Mouse (Mus musculus) naive thymus-derived CD4-positive, alpha-beta T cell, adult 2 months (primary cell): ENCODE measurements at regions not wholly inside any gene's neighbourhood (a gene's known extent, or its start where the extent isn't known, plus 50 kb on each side); places are given as distances from the start of the nearest gene placed in this dataset.

Experiments used
- DNase-seq: peaks from one replicate; pipeline ENCODE4 v3.0.0-alpha.2; 2011; ENCODE audit warnings: low read depth

DNA sequence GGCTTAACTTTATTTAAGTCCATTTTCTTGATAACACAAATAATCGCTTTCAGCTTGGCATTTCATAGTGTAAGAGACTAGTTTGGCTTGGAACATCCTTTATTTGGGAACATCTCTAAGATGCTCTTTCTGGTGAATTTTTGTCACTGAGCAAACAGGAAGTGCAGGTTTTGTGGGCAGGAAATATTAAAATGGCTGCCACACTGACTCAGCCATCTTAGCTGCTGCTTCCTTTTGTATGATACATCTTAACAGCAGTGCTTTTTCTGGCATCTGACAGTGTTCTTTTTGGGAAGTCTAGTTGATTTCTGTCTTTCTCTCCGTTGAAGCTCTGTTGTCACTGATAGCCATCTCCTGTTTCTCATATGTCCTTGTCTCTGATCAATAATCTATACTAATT lies 329.4 kb upstream of the Tet2 start:
- no peak for DNase-seq

DNA sequence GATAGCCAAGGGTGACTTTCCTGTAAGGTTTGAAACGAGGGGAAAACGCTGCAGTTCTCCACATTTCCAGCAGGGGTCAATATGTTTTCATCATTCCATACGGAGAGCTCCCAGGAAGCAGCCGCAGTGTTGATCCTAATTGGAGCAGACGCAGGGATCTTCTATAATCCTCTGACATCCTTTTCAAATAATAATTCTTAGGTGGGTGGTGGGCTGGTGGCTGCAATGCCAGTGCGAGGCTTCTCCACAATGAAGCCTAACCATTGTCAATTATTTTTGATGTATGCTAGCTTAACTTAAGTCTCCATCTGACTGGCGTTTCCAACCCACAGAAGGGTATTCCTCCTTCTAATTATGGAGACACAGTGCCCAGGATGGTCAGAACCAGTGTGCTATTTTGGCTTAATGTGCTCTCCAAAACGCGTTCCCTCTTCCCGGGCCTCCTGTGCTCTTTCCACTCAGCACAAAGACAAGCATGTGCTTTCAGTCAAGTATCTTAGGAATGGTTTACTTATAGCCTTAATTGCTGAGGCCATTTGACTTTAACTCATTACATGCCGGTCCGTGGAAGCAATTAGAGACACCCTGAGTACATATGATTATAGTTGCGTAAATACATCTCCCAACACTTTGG lies 331.6 kb upstream of the Tet2 start:
- DNase-seq = no peak

DNA sequence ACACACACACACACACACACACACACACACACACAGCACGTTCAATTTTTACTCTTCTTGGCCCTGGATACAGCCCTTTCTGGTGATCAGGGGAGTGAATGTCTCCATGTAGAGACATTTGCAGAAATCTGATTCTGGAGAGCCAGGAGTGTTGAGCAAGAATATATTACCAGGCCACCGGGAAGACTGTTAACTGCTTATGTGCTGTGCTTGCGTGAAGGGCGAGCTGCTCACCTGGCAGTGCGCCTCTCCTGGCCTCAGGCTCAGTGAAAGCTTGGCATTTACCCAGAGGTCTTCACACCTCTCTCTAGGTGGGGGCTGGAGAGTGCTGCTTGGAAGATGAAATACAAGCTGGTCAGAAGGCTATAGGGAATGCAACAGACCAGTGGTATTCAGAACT lies 332.4 kb upstream of the Tet2 start:
- DNase-seq = no peak

DNA sequence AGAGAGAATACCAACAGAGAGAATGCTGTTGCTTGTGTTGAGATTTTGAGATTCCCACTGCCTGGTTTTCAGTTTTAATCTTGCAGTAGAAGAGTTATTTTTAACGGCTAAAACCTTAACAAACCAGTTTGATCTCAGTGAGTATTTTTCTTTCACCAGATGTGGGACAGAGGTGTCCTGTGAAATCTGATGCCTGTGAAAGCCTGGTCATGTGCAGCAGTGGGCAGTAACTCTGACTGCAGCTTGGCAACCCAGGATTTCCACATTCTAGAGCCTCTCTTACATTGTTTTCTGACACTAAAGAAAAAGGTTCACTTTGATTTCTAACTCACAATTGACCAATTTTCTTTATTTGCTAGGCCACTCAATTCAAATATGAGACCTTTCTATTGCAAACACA lies 335.7 kb upstream of the Tet2 start:
- DNase-seq = no peak

DNA sequence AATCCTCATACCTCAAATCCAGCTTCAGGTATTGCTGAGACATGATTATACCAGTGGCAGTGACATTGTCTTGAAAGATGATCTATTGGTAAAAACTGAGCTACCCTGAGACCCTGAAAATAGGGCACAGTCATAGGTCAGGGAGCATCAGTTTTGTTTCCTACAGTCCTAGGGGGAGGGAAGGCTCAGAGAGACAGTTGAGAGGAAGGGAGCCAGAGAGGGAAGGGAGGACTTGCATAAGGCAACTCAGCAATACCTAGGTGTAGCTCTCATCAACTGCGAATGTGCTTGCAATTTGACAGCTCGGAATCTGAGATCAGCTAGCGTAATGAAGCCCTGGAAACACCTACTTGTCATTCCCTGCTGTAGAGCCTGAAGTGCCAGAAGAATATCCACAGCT lies 334.4 kb upstream of the Cxxc4 start:
- DNase-seq = no peak

DNA sequence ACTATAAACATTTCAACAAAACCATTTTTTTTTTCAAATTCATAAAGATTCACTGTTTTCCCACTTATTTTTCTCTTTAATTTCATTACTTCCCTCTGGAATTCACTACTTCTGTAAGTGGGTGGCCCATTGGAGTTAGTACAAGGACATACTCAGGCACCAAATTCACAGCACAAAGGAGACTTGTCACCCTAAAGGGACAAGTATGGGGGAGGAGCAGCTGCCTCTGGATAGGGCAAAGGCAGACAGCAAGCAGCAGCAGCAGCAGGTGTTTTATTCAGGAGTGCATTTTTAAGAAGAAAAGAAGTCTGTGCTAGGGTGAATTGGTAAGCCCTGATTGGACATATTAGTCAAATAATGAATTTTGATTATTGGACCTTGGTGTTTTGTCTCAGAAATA lies 314.1 kb upstream of the Cxxc4 start:
- DNase-seq = no peak

DNA sequence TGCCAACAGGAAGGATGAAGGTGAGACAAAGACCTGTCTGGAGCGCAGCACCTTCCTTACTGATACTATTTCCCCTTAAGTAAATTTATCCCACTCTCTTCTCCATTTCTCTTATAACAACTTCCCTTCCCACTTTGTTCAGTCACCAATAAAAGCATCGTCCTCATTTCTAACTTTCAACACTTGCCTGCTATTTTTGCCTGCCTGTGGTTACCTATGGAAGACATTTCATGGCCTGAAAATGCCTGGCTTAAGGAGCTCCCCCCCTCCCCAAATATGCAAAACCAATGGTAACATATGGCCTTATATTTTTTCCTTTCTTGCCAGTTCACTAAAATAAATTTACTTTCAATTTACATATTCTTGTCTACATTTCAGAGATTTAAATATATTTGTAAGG lies 271.0 kb upstream of the Cxxc4 start:
- DNase-seq = no peak

DNA sequence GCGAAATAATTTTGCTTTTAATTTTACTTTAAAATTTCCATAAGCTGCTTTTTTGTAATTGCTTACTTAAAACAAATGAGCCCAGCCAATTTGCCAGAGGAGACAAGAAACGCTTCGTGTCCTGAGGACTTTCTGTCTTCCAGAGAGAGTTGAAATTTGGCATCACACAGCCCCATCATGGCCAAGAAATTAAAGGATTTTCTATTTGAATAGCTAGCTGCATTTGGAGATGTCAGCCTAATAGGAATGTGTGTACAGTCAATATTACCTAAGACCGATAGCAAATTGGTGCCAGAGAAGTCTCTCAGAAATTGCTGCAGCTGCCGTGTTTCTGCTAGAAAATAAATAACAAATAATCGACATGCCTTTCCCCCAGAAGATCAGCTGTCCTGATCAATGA lies 268.1 kb upstream of the Cxxc4 start:
- DNase-seq = no peak

DNA sequence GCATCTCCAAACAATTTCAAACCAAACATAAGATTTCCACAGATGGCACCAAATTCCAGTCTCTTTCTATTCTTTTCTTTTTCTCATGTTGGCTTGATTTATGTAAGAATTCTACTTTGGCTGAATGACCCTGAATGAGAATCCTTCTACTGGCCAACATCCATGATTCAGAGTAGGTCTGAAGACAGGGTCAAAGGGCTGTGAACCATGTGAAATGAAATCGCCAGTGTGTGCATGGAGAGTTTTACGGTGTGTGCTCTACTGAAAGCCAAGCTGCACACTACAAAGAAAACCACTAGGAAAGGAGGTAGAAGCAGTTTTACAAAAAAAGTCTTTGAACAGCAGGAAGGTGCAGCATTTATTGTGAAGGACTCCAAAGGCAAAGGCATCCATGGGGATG lies 263.5 kb upstream of the Cxxc4 start:
- no peak for DNase-seq

DNA sequence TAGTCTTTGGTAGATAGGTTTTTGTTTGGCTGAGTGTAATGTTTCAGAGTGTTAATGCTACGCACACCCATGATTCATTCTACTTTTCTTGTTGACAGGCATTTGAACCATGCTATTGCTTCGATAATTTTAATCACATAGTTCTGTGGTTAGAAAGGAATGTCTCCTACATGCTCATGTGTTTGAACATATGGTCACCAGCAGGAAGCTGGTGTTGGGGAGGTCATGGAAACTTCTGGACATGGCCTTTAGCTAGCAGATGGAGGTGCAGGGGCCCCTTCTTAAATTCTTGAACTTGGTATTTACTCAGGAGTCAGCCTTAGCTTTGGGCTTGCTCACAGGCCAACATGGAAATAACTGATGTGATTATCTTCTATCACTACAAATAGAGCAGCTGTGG lies 248.6 kb upstream of the Cxxc4 start:
- DNase-seq = no peak

DNA sequence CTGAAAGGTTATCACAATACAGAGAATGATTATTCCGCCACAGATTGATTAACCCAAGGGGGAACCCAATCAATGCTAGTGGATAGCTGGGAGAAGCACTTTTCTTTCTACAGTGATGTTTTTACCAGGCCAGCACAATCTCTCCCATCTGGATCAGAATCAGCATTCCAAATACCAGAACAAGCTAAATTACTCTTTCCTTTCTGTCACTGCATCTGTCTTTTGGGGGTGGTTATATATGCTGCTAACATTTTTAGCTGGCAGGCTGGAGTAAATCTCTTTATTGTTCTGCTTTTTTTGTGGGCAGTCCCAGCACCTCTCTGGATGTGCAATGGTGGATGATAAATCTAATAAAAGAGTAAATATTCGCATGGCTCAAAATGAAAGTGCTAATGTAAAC lies 242.3 kb upstream of the Cxxc4 start:
- DNase-seq = no peak

DNA sequence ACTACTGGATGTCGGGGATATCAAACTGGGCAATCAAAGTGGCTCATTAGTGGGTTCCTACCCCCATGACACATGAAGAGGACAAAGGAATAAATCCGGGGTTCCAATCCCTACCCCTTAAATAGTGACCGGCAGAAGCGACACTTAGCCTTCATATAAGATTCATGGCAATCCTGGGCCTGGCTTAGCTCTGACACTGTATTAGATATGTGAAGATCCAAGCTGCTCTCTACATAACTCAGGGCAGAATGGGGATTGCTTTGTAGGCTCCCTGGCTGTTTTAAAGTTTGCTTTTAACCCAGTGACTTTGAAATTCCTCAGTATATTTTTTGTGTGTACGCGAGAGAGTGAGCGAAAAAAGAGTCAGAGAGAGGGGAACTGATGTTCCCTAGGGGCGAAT lies 236.3 kb upstream of the Cxxc4 start:
- DNase-seq = no peak

DNA sequence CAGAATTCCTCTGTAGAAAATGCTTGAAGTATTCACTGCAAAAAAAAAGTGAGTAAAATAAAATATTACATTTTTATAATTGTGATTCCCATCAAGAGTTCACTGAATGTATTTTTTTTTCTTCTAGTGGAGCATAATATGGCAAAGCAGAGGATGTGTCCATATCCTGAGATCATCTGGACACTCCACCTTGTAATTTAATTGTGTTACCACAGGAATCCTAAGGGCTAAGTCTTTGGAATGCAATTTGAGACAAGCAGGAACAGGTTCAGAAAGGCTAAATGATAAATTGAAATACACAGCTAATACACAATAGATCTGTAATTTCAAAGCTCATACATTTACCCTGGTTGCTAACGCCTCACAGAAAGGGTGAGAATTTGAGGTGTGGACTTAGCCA lies 235.7 kb upstream of the Cxxc4 start:
- no peak for DNase-seq

DNA sequence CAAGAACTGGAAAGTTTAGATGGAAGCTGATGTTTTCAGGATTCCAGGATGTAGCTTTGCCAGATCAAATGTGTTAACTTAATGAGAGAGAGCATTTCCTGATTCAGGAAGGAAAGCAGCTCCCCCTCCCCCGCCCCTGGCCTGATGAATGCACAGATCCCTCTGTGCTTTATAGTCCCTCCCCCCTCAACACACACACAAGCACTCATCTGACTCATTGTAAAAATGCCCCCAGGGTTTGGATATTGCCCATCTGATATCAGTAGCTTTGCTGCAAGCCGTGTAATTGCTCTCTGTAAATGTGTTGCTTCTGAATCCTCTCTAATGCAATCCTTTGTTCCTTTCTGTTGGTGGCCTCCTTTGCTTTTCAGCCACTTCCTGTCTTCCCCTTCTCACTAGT lies 221.5 kb upstream of the Cxxc4 start:
- no peak for DNase-seq

DNA sequence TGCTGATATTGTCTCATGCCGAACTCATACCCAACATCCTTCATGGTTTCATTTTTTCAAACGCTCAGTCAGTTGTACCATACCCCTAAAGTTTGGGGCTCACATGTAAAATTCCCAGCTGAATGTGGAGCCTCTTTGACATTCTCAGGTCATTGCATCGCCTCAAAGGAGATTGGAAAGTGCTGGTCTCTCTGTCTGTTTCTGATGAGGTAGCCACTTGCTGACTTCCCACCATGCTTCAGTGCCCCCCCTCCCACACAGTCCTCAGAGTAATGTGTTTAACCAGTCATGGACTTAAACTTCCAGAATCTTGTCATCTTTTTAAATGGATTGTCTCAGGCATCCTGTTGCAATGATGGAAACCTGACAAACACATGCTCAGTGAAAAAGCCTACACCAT lies 220.9 kb upstream of the Cxxc4 start:
- no peak for DNase-seq

DNA sequence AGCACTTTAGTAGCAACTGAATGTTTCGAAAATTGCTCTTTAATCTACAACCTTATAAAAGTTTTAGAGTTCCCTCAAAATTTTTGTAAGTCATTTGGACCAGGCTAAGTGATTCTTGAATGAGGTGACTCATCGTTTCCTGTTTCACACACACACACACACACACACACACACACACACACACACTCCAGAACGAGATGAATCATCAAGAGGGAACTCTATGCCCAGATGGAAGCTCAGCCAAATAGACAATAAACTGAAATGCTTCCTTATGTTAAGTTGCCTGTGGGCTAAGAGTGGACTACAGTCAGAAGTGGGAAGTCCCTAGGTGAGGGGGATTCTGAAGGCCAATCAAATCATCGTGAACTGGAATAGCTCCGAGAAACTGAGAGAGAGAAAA lies 202.4 kb upstream of the Cxxc4 start:
- no peak for DNase-seq

DNA sequence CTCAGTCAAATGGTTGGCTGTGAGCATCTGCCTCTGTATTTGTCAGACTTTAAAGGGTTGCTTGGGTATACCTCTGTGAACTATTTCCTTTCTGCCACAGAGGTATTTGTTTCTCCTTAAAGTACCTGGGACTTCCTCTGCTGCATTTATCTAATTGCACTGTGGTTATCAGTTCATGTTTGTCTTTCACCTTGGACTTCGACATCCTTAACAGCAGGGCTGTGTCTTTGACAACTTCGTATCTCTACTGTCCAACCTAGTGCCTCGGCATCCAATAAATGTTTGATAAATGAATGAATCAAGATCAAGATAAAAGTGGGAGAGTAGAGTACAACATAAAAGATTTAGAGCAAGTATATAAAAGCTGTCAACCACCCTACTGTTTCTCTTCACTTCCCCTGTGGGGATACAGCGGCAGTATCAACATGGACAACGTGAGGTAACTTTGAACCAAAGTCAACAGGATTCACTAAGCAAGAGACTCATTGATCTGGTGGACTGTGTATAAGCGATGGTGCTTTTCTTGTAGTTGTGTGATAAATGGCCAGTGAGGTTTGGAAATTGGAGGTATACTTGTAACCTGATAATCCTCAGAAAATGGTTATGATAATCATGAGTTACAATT lies 199.9 kb upstream of the Cxxc4 start:
- no peak for DNase-seq

DNA sequence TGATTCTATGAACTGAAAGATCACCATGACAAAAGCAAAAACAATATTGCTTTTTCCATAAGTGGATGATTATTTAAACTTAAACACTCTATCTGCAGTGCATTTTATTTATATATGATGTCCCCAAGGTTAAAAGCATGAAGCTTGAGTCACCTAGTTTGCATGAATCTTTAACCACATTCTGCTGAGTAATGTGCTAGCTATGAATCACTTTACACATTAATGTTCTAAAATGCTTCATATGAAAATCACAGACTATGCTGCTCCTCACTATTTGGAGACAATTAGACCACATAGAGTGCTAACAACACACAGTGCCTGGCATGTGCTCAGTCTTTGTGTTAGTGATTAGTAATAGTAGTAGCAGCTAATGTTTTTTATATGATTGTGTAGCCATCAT lies 185.6 kb upstream of the Cxxc4 start:
- DNase-seq = no peak

DNA sequence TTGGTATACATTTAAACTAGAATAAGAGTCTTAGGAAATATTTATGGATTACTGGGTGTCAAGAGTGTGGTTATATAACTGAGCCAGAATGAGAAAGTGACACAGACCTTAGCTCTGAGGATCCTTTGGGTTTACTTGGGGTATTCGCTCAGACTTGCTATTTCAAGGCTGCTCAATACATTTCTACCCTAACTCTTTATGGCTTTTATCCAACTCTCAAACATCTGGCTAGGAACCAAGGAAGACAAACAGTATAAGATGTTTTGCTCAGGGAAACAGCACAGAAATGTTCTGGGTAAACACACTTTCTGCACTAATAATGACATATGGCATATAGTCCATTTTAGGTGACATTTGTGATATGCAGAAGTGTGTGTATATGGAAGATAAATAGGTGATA lies 153.8 kb upstream of the Cxxc4 start:
- DNase-seq = no peak

DNA sequence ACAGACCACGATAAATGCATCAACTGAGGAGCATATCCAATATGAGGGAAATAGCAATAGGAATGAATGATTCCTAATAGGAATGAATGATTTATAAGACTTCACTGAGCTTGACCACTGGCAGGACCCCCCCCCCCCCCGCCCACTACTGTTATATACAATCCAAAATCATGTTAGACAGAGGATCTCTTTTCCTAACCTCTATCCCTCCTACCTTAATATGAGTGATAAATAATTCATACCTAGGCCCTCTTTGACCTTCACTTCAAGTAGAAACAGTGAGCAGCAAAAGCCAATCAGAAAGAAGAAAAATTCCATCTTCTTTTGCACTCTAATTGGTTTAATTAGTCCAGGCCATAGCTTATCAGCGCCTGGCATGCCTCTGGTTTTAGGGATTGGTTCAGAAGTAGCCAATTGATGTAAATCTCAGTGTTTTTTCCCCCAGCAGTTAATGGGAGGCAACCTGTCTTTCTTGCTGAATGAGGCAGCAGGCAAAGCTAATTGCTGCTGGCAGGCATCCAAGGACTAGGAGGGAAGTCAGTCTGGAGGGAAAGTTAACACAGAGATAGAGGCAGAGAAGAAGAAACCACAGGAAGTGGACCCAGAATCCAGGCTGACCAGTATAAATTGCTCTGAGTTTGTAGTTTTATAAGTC lies 136.7 kb upstream of the Cxxc4 start:
- DNase-seq = no peak

DNA sequence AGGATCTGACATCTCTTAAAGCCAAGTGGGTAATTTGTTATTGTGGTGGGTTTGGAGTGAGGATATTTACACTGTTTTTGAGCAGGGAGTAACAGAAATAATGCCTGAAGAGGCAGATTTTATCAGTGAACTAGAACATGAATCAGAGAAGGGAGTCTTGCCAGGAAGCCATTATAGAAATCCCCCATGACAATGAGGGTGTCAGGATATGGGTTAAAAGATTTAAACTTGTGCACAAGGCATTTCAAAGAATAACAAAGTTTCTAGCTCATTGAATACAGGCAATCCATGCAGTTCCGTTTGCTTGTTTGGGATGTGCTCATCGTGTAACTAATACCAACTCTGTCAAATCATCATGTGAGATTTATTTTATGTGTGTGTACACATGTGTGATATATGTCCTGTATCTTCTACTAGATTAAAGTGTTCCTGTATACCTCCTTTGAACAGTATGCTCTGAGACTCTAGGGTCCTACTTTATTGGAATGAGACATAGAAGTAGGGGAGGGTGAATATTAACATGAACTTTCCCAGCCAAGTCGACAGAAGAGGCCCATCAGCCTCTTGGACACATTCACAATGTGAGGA lies 134.0 kb upstream of the Cxxc4 start:
- DNase-seq = no peak

DNA sequence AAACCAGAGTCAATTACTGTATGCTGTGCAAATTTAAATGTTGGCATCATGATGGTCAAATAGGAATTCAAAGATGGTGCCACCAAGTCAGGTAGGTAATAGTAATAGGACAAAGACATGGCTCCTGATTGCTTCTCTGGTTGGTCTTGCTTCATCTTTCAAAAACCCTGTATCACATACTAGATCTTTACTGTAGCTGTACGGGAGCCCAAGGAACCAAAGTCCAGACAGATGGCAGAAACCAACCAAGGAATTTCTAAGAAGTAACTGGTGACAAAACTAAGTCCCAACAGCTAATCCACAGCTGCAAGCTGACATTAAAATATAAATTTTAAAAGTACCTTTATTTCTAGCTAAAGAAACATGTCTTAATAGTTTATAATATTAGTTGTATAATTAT lies 131.7 kb upstream of the Cxxc4 start:
- no peak for DNase-seq

DNA sequence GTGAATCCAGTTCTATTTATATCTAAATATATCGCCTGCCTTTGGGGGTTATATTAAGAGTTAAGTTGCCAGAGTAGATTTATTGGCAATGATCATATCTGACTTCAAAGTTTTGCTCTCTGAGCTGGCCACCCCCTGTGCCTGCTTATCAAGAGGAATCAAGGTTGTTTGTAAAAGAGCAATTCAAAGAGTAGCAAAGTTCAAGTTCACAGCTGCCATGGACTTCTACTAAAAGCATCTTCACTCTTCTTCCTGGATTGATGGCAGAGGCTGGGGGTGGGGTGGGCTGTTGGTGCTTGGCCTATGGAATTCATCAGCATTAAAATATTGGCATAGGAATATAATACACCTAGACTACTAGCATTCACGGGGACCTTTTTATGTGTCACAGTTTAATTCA lies 131.2 kb upstream of the Cxxc4 start:
- no peak for DNase-seq

DNA sequence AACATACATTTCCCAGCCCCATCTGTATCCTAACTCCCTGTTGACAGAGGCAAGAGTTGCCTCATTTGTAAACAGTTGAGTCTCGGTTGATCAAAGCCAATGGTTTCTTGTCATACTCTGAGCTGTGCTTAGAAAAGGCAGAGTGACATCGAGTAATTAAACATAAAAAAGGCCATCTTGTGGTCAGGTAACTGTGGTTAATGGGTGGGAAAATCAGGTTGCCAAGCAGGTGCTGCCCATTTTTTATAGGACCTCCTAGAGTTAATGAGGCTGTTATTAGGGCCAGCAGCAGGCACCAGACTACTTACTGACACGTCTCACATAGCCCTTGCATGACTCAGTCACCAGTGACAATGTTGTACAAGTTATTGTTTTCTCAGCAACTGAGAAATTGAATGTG lies 130.7 kb upstream of the Cxxc4 start:
- no peak for DNase-seq
